Mouse (Mus musculus) heart, postnatal 0 days (tissue): Measurements from ENCODE around the gene Ccdc32. TPM values are rescaled to one million over a fixed set of nuclear protein-coding genes. Genes with fewer than 3 reads are reported as not detected.

ENCODE experiments used
- ATAC-seq: fragments of 200-750 bp; cut with Nextera tagmentation; 2 replicates; pipeline ENCODE4 v1.8.0; 2017; ENCODE audit warnings: low read depth, moderate number of reproducible peaks, moderate library complexity; ENCODE audit not compliant: insufficient read depth
- DNase-seq: peaks from one replicate; pipeline ENCODE4 v3.0.0-alpha.2; 2016; ENCODE audit warnings: low spot score
- H3K27ac ChIP-seq: fragments of 300-500 bp; sonication (generic); 2 replicates; pipeline ENCODE4 v1.5.1; 2014; ENCODE audit warnings: low read depth, mild to moderate bottlenecking
- H3K27me3 ChIP-seq: fragments of 300-500 bp; sonication (generic); 2 replicates; pipeline ENCODE4 v1.6.1; 2014; ENCODE audit warnings: low read length, mixed read lengths; ENCODE audit not compliant: control insufficient read depth, insufficient read depth
- H3K36me3 ChIP-seq: fragments of 300-500 bp; sonication (generic); replicated peaks from 2 replicates; pipeline ENCODE4 v1.6.1; 2014; ENCODE audit warnings: low read length, mixed read lengths; ENCODE audit not compliant: control insufficient read depth, insufficient read depth
- H3K4me1 ChIP-seq: fragments of 300-500 bp; sonication (generic); 2 replicates; pipeline ENCODE4 v1.6.1; 2014; ENCODE audit warnings: antibody characterized with exemption; ENCODE audit not compliant: control insufficient read depth, insufficient read depth
- H3K4me2 ChIP-seq: fragments of 300-500 bp; sonication (generic); 2 replicates; pipeline ENCODE4 v1.6.1; 2014; ENCODE audit warnings: low read depth, mild to moderate bottlenecking, low read length, moderate library complexity
- H3K4me3 ChIP-seq: fragments of 300-500 bp; sonication (generic); 2 replicates; pipeline ENCODE4 v1.5.1; 2014; ENCODE audit warnings: low read depth, low read length
- H3K9ac ChIP-seq: fragments of 300-500 bp; sonication (generic); replicated peaks from 2 replicates; pipeline ENCODE4 v1.6.1; 2014; ENCODE audit warnings: low read depth, low read length, mixed read lengths
- H3K9me3 ChIP-seq: fragments of 300-500 bp; sonication (generic); replicated peaks from 2 replicates; pipeline ENCODE4 v1.6.1; 2016; ENCODE audit warnings: low read length; ENCODE audit not compliant: control insufficient read depth
- CTCF ChIP-seq: IDR thresholded peaks from 2 replicates; pipeline ENCODE4 v1.5.1; 2016; ENCODE audit warnings: antibody characterized with exemption, control low read depth, low read depth
- EP300 ChIP-seq: IDR thresholded peaks from 2 replicates; pipeline ENCODE4 v1.6.1; 2016; ENCODE audit warnings: antibody characterized with exemption, low read depth
- WGBS: fragments of 180-500 bp; shearing (Covaris S2); extraction: QIAGEN DNeasy Blood & Tissue Kit; methylation state at CpG from one replicate; pipeline ENCODE4 v1.1.7; 2014; 5-methylcytosine and 5-hydroxymethylcytosine counted together
- polyA plus RNA-seq: library from polyadenylated mRNA; unstranded; fragments of >200 nt; fragmentation: Nextera tagmentation; extraction: Ambion mirVana; gene quantifications from 2 replicates; pipeline ENCODE4 v1.2.1, GENCODE M21; 2015
- total RNA-seq: library from RNA; depleted of rRNA; stranded (reverse); fragments of >200 nt; gene quantifications from 2 replicates; pipeline ENCODE4 v1.2.3, GENCODE M21; 2014; ENCODE audit warnings: low replicate concordance; rRNA removed

Gene Ccdc32
- total RNA-seq (14.7 and 19.1 TPM in 2 replicates), polyA plus RNA-seq (20.7 and 21.1 TPM in 2 replicates)

DNA sequence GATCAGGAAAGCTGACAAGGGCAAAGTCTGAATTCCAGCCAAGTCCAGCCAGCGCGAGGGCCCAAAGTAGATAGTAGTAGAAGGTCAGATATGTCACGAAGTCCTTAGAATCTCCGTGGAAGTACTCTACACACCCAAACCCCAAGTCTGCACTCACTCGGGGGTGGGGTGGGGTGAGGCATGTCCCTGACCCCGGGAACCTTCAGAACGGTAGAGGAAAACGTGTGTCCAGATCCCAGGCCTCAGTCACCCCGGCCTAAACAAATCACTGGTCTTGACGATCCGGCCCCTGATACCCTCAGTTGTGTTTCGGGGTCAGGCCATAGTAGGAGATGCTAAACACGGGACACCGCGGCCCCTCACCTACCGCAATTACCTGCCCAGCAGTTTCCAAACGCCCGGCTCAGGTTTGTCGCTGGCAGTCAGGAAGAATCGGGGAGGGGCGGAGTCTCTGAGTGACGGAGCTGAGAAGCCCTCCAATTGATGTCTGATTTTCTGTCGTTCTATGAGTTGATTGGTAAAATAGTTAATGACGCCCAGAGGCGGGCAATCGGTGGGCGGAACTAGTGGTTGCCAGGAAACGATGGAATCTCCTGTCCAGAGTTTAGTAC lies at the start of gene Ccdc32:
Gene Ccdc32, minus strand, starts transcription at position 453 of the 611 bp plus-strand sequence.
- H3K4me1 ChIP-seq: peaks cover 5% of the 10 kb centered on the region
- H3K9me3 ChIP-seq: no peaks in the 10 kb centered on the region
- H3K27me3 ChIP-seq: no peaks in the 10 kb centered on the region
- H3K4me3 ChIP-seq: peak within 1 kb of the TSS; percentile 74
- peak within 1 kb of the TSS; percentile 94 for H3K4me2 ChIP-seq
- H3K27ac ChIP-seq: peak within 1 kb of the TSS; percentile 7; the same call in 1 of the 2 replicates
- TF ChIP-seq CTCF: no peak
- TF ChIP-seq EP300: no peak
- DNase-seq (peak; percentile 98), ATAC-seq (peak; percentile 97)
- H3K36me3 ChIP-seq: peaks cover 11% of the 10 kb centered on the region
- WGBS: under 1% methylated on average over 28 of the region's 28 CpGs
- H3K9ac ChIP-seq: peak within 1 kb of the TSS; percentile 76

DNA sequence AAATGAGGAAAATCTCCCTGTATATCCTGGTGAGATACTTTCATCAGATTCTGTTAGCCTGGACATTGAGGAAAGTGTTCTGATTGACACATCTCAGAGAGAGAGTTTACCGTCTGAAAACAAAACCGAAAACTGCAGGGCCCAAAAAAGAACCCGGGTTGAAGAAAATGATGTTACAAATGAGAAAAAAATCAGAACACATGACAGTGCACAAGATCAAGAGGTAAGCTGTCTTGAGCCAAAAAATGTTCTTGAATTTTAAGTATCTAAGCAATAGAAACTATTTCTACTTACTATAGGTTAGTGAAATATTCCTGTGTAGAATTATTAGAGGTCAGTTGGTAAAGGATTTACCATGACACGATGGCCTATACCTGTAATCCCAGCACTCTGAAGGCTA lies 43.2 kb upstream of the Ccdc32 start:
- H3K4me3 ChIP-seq: no peak overlapping the region
- no peak overlapping the region for H3K9ac ChIP-seq
- no peak overlapping the region for H3K4me2 ChIP-seq
- H3K9me3 ChIP-seq: no peaks in the 10 kb centered on the region
- no peak for ATAC-seq
- DNase-seq: no peak
- TF ChIP-seq CTCF (no peak), EP300 (no peak)
- H3K4me1 ChIP-seq: no peaks in the 10 kb centered on the region
- WGBS: 92% methylated on average over 4 of the region's 4 CpGs
- H3K27me3 ChIP-seq: no peaks in the 10 kb centered on the region
- H3K27ac ChIP-seq: no peak overlapping the region
- H3K36me3 ChIP-seq: peaks cover 51% of the 10 kb centered on the region

DNA sequence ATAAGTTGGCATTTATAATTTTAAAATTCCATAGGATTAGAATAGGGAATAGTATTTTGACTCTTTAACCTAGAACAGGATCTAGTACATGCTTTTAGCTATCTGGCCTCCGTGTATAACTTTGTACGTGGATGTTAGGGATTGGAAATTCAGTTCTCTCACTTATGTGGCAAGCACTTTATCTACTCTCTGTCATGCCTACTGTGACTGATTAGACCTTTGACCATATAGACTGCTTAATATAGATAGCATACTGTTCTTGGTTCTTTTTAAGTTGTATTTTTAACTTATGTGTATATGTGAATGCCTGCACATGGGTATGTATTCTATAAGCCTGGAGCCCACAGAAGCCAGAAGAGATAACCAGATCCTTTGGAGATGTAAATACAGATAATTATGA lies 30.9 kb upstream of the Ccdc32 start:
- no peak for DNase-seq
- H3K9ac ChIP-seq: no peak overlapping the region
- no peak overlapping the region for H3K27ac ChIP-seq
- no peak overlapping the region for H3K4me2 ChIP-seq
- 93% methylated on average over 2 of the region's 2 CpGs for WGBS
- H3K36me3 ChIP-seq: peaks cover 14% of the 10 kb centered on the region
- no peak overlapping the region for H3K4me3 ChIP-seq
- no peaks in the 10 kb centered on the region for H3K27me3 ChIP-seq
- no peaks in the 10 kb centered on the region for H3K9me3 ChIP-seq
- no peaks in the 10 kb centered on the region for H3K4me1 ChIP-seq
- no peak for ATAC-seq
- TF ChIP-seq EP300: no peak
- TF ChIP-seq CTCF: no peak

- 82% methylated on average over 4 of the region's 4 CpGs for WGBS
- TF ChIP-seq EP300: no peak
- TF ChIP-seq CTCF: no peak
- Histone ChIP-seq H3K27ac (no peak overlapping the region), H3K4me2 (no peak overlapping the region), H3K9ac (no peak overlapping the region), H3K4me1 (peaks cover 7% of the 10 kb centered on the region; the same call in 1 of the 2 replicates), H3K9me3 (no peaks in the 10 kb centered on the region), H3K4me3 (no peak overlapping the region), H3K36me3 (no peaks in the 10 kb centered on the region), H3K27me3 (no peaks in the 10 kb centered on the region)
- DNase-seq (no peak), ATAC-seq (no peak)
These were observed 21.0 kb upstream of the Ccdc32 start for GRCm38 (mm10) chr2:119050132-119050650.

GRCm38 (mm10) chr2:119047849-119048248 lies 18.7 kb upstream of the Ccdc32 start:
- no peaks in the 10 kb centered on the region for H3K9me3 ChIP-seq
- H3K4me2 ChIP-seq: peak overlapping the region; percentile 69
- H3K27me3 ChIP-seq: no peaks in the 10 kb centered on the region
- H3K9ac ChIP-seq: peak overlapping the region; percentile 68
- TF ChIP-seq CTCF: no peak
- TF ChIP-seq EP300: no peak
- H3K27ac ChIP-seq: no peak overlapping the region
- peak overlapping the region; percentile 84 for H3K4me3 ChIP-seq
- WGBS: 20% methylated on average over 4 of the region's 4 CpGs
- H3K36me3 ChIP-seq: no peaks in the 10 kb centered on the region
- peaks cover 7% of the 10 kb centered on the region; the same call in 1 of the 2 replicates for H3K4me1 ChIP-seq
- DNase-seq: no peak
- no peak for ATAC-seq
